Mouse (Mus musculus): ENCODE results near the gene Hyal5.
A peak's percentile ranks its signal among the peaks of the same experiment; 100 is the strongest.

Gene Hyal5

GRCm38 (mm10) chr6:24857697-24858096, at the start of gene Hyal5:
TSS of gene Hyal5 (plus strand) at chr6:24857997.
- DNase-seq = no peak

DNA sequence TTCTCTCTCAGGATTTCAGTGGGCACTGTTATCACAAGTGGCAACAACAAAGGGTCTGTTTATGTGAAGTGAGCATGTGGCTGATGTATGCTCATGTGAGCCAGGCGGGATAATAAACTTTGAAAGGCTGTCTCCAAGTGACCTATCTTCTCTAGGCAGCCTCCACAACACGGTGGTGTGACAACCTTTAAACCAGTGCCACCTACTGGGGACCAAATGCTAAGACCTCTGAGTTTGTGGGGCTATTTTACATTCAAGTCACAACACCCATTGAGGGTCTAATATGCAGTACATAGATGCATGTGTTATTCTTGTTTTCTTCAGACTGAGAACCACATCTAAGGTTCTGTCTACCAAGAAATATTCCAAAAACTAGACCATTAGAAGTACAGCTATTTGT, 35.7 kb upstream of the Hyal5 start:
- no peak for DNase-seq

- DNase-seq = no peak
Measured at GRCm38 (mm10) chr6:24860320-24860719, 2.5 kb downstream of the Hyal5 start.

DNA sequence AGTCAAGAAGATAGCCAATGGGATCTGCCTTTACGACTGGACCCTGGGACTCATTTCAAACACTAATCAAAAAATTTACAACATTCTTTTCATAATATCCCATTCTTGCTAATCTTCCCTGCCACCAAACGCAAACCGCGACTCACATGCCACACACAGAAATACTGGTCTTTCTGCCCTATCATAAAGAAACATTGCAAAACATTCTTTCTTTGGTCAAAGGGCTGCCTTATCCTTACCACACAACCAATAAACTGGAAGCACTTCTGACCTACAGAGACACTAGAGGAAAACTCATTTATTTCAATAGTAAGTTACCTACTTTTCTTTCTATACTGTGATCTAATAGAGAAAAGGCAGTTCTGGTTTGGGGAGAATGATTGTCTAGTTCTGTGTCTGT, 5.9 kb downstream of the Hyal5 start:
- no peak for DNase-seq

DNA sequence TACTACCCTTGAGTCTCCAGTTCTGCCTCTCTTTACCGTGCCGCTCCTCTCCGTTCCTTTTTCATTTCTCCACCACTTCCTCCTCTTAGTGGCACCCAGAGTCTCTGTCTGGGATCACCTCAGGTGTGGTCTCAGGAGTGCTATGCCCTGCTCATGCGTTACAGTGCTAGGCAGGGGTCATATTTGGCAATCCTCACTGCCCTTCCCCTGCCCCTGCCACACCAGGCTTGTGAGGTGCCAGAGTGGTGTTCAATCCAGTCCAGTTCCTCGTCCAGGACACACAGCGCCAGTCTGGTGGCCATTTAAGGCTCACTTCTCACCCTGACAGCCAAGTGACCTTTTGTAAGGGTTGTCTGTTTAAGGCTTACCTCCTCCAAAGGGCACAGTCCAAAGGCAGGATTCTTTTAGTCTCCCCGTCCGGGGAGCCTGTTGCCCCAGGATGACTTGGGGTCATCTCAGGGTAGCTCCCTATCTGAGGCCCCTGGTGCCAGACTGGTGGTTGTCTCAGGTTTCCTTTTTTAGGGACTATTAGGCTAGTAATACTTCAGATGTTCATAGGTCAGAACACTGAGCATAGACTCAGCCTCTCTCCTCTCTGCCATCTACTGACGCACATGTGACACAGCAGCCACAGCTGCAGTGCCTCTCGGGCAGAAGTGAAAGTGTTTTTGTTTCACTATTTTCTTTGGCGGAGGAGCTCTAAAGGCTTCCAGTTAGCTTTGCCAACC, 36.5 kb downstream of the Hyal5 start:
- peak; percentile 13 to 20 for DNase-seq

DNA sequence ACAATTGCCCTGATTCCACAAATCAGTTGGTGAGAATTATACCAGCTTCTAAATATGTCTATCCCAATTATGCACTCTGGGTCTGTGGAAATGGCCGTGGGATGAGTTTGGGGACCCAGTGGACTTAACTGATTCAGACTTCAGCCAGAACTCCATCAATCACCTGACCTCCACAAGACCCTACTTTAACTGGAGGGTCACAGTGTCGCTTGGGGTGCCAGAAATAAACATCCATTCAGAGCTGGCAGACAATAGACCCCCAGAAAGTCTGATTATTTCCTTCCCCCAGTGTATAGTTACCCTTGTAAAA, 37.0 kb downstream of the Hyal5 start:
- no peak for DNase-seq

DNA sequence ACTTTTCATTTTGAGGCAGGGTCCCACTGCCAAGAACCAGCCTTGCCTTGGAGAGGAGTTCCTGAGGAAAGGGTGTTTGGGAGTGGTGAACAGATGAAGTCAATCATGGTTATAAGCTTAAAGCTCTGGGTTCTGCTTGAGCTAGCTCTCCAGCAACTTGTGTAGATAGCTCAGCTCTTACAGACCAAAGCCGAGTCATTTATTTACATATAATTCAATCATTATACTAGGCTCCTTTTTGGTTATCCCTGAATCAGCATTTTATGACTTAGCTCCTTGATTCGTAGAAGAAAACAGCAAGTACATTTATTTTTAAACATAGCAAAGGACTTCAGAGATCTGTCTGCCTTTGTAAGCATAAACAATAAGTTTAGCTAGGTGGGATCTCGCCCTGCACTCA, 47.3 kb downstream of the Hyal5 start:
- DNase-seq = no peak

- DNase-seq = no peak
Measured at GRCm38 (mm10) chr6:24907824-24908223, 50.0 kb downstream of the Hyal5 start.

- no peak for DNase-seq
Measured at GRCm38 (mm10) chr6:24910016-24910727, 52.4 kb downstream of the Hyal5 start.

DNA sequence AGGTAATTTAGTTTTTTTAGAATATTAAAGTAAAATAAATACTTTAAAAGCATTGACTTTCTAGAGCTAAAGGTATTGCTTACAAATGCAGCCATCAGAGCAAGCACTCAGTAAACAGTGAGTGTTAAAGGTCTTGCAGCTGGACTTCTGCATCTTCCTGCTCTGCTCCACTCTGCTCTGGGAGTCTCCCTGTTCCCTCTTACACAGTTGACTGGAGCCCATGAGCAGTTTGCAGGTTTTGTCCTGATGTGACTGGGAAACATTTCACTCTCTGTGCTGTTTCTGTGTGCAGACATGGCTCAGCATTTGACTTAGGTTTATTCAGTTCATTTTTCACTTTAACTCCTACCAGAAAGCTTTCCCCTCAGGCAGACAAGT, 52.9 kb downstream of the Hyal5 start:
- DNase-seq = no peak

- no peak for DNase-seq
Measured at GRCm38 (mm10) chr6:24913591-24913990, 55.8 kb downstream of the Hyal5 start.

GRCm38 (mm10) chr6:24925076-24925785, 67.4 kb downstream of the Hyal5 start:
- no peak for DNase-seq

Data from lung, postnatal 4 days (tissue).